Mouse (Mus musculus) naive thymus-derived CD4-positive, alpha-beta T cell, adult 5 months (primary cell): ENCODE measurements around the gene Lrrn4cl. TPM values are rescaled to one million over a fixed set of nuclear protein-coding genes. Genes with fewer than 3 reads are reported as not detected.

Source experiments
- polyA plus RNA-seq: library from polyadenylated mRNA; unstranded; fragments of 100-300 nt; shearing (Covaris generic); gene quantifications from one replicate; pipeline ENCODE4 v1.2.1, GENCODE M21; 2017

Gene Lrrn4cl
- not detected for polyA plus RNA-seq

DNA sequence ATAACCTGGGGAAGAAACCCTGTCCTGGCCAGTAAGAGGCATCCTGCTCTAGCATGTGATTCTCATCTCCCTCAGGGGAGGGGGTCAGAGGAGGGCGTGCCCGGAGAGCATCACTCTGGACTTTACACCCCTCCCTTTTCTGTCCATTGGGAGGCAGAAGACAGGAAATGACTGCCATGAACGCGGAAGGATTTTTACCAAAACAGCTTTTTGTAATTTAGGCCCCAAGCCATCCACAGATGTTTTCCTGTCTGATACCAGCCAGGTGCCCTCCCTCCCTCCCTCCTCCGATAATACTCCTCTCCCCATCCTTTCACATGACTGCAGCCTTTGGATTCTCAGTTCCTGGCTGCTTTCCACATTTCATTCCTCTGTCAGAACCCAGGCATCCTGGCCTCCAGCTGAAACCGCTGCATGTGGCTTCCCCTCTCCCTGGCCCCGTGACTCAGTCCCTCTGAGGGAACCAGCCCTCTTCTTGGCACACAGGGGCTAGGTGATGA is at the start of gene Lrrn4cl:
Gene Lrrn4cl, plus strand, starts transcription at position 367 of the 500 bp plus-strand sequence.

DNA sequence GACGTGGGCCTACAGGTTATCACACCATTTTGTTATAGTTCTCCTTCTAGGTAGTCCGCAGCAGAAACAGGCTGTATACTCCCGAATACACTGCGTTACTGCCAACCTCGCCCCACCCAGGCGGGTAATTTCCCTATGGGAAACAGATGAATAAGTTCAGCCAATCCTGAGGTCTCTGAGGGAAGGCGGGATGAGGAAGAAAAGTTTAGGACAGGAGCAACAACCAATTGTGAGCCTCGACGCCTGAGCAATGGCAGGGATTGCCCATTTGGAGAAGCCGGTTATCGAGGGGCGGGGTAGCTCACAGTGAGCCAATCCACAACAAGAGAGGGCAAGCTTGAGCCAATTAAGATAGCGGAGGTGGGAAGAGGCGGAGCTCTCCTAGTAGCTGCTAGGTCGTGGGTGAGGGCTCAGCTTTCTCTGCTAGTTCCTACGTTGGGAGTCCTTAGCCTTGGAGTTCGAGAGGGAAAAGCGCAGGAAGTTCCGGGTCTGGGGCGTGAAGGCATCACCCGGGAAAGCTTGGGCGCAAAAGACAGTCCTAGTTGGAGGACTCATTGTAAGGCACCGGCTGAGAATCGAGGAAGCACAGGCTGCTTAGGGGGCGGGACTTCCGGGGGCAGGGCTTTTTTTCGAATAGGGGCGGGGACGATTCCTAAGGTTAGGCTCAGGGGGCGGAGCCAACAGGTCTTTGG is 48.3 kb upstream of the Lrrn4cl start, which contains the start of gene Zbtb3:
Gene Zbtb3, plus strand, starts transcription at position 426 of the 692 bp plus-strand sequence.

DNA sequence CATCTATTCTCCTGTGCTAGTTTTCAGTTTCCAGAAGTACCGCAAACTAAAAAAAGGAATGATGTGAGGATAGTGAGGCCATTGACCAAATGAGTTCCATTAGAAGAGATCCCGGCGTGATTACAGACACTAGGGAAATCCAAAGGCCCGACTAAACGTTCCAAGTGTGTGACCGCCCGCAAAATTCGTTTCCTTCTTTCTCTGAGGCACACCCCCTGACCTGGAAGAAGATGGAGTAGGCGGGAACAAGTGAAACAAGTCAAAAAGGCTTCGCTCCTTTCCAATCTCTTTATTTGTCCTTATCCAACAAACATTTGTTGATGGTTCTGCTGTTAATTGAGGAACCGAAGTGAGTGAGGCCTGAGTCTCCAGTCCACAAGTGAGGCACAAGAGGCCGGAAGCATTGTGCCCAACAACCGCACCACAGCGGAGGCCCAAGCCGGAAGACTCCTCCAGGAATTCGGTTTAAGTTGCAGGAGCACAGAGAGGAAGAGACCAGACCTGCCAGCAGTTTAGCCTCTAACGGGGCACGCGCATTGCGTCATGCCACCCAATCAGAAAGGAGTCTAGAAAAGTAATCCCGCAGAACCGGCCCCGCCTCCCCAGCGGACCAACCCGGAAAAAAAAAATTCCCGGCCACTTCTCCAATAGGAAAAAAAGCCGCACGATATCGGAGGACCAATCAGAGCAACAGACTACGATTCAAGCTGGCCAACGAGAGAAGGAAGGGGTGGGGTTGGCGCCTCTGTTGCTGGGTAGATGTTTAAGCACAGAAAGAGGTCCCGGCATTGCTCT is 31.6 kb upstream of the Lrrn4cl start, which contains the start of gene Ttc9c:
Gene Ttc9c, minus strand, starts transcription at position 533 of the 795 bp plus-strand sequence.

DNA sequence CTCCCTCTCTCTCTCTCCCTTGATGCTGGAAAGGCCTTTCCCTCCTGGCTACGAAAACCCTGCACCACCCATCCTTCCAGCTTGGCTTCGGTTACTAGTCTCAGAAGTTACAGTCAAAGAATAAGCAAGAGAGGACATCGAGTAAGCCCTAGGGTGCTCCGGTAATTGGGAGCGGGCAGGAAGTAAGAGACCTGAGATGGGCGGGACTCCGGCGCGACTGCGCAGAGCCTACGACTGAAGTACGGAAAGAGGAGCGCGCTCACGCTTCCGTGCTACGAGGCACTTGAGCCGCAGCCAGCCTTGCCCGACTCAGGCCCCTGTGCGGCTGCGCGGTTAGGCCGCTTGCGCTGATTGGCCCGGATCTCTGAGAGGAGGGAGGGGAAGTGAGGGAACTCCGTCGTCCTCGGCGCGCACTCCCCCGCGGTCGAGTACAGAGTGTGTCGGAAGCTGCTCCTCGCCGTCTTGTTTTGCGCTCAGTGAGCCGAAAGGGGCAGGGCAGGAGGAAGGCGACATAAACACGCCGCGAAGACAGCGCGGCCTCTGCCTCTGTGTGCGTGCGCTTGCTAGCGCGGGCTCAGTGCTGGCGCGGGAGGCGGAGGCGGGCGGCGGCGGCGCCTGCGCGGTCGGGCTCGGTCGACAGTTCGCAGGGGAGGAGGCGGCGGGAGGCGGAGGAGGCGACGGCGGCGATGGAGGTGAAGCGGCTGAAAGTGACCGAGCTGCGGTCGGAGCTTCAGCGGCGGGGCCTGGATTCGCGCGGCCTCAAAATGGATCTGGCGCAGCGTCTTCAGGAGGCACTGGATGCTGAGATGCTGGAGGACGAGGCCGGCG is 30.8 kb upstream of the Lrrn4cl start, which contains the start of gene Hnrnpul2:
Gene Hnrnpul2, plus strand, starts transcription at position 415 of the 828 bp plus-strand sequence.

DNA sequence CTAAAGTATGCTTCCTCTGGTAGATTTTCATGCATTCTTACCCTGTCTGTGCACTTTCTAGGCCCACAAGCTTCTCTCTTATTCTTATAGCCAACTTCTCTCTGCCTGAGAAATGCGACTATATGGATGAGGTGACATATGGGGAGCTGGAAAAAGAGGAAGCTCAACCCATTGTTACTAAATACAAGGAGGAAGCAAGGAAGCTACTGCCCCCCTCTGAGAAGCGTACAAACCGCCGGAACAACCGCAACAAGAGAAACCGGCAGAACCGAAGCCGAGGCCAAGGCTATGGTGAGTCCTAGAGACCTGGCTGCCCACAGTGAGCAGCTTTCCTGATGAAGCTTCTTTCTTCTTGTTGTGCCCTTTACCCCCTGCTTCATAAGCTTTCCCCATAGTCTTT is 20.9 kb upstream of the Lrrn4cl start, which contains the start of gene AC129217.1:
Gene AC129217.1, plus strand, starts transcription at position 114 of the 400 bp plus-strand sequence.

DNA sequence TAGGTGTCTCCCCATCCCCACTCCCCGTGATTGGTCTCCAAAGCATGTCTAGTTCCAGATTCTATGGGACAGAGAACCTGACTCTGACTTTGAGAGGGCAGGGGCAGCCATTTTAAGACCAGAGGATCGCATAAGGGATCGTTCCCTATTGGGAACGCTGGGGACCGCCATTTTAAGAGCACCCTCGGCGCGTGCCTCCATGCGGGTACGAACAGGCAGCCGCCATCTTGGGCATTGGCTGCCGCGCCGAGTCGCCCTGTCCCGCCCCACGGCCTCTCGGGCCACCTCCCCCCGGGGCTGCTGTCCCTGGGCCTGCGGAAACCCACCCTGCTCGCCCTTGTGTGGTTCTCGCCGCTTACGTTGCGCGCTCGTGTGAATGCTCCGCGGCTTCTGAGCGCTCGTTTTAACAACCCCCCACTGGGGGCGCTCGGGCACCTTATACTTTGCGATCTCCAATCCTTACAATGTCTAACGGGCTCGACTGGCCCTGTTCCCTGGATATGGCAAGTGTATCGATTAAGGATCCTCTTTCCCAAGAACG is 13.2 kb upstream of the Lrrn4cl start, which contains the start of gene Bscl2:
Gene Bscl2, plus strand, starts transcription at position 217 of the 541 bp plus-strand sequence.

DNA sequence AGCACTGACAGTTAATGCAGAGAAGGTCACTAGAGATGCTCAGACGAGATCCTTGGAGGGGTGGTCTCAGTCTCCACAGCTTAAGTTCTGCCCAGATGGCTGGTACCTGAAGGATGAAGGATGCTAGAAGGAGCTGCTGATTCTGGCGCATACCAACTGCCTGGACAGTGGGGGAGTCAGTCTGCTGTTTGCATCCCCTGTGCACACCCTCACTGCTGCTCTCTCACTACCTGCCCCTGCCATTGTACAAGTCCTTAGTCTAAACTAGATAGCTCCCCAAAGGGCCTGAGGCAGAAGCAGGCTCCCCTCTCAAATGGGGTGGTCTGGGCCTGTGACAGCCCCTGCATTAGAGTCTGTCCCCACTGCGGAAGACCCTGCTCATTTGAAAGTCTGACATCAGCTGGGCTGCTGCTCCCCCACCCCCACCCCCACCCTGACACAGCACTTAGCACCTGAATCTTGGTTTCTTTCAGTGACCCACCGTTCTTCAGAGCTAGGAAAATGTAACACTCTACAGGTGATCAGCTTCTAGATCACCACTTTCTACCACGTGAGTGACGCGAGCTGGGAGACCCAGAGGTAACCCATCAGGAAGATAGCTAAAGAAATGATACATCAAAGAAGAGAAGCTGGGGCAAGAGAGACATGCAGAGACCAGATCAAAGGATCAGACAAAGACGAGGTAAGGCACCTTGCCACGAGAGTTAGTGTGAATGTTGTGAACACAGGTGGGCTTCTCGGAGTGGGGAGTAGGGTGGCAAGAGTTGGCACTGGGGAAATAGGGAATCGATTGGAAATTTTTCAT is 11.3 kb upstream of the Lrrn4cl start, which contains the start of gene Gng3:
Gene Gng3, minus strand, starts transcription at position 92 of the 805 bp plus-strand sequence.

DNA sequence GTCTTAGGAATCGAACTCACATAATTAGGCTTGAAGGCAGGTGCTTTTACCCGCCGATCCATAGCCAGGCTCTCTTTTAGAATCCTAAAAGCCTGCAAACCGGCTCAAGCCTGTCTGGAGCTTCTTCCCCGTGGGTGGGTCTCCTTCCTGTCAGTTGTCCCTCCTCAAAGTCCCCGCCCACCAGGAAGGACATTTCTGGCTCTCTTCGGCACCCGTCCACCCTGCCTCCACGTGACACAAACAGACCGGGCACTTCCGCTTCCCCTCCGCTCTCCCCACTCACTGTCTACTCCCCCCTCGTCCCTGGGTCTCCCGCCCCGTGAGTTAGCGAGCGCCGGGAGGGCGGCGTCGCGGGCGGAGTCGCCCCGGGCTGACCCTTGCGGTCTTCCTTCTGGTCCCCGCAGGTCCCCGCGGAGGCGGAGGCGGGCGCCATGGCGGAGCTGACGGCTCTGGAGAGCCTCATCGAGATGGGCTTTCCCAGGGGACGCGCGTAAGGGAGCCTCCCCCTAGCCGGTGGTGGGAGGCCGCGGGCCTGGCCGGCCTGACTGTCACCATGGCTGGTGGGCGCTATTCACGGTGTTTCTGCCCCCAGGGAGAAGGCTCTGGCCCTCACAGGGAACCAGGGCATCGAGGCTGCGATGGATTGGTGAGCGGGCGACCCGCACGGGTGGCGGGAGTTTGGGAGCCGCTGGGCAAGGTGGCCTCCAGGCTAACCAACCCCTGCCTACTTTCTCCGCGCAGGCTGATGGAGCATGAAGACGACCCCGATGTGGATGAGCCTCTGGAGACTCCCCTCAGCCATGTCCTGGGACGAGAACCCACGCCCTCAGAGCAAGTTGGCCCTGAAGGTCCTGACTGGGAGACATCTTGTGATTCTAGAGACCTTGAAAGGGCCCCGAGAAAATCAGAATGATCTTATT is 21.0 kb downstream of the Lrrn4cl start, which contains the start of gene Ubxn1:
Gene Ubxn1, plus strand, starts transcription at position 230 of the 920 bp plus-strand sequence.

DNA sequence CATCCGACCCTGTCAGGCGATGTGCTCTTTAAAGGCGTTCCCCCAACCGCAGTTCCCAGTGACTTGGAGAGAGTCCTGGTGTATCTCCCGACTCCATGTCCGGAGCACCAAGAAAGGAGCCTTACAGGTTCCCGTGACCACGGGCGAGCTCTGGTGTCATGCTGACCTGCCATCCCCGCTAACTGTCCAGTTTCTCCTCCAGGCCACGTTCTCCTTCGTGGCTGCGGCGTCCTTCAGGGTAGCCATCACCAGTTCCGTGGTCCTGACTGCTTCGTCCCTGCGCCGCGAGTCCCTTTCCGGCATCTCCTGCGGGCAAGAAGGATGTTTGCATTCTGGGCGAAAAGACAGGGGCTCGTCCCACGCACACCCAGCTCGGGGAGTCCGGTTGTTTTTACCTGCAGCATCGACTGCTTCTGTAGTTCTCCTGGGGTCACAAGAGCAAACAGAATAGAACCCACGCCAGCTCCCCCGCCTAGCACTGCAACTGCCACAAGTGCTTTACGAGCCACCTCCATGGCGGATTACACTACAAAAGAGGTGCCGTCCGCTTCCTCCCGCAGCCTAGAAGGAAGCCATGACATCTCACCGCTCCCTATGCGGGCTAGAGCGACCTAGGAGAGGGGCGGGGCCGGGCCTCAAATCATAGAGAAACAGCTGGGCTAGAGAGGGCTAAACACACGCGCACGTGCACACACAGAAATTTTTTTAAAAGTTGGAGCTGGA is 29.9 kb downstream of the Lrrn4cl start, which contains the start of gene Uqcc3:
Gene Uqcc3, minus strand, starts transcription at position 613 of the 723 bp plus-strand sequence.

DNA sequence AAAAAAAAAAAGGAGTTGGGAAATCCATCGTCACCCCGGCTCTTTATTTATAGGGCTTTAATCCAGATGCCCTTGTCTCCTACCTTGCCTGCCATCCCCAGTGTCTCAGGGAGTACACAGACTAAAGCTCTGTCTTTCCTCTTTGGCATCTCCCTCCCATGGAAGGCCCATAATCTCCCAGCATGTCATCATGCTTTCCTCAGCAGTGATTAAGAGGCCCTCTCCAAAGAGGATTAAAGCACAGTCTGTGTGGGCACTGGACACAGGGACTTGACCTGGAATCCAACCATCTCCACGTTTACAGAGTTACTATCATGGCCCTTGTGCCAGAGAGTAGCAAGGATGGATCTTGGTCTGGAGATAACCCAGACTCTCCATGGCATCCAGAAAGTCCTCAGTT is 33.0 kb downstream of the Lrrn4cl start, which contains the start of the genes Lbhd1 and Gm49403:
Gene Lbhd1, plus strand, starts transcription at position 117 of the 400 bp plus-strand sequence.
Gene Gm49403, plus strand, starts transcription at position 315 of the 400 bp plus-strand sequence.

DNA sequence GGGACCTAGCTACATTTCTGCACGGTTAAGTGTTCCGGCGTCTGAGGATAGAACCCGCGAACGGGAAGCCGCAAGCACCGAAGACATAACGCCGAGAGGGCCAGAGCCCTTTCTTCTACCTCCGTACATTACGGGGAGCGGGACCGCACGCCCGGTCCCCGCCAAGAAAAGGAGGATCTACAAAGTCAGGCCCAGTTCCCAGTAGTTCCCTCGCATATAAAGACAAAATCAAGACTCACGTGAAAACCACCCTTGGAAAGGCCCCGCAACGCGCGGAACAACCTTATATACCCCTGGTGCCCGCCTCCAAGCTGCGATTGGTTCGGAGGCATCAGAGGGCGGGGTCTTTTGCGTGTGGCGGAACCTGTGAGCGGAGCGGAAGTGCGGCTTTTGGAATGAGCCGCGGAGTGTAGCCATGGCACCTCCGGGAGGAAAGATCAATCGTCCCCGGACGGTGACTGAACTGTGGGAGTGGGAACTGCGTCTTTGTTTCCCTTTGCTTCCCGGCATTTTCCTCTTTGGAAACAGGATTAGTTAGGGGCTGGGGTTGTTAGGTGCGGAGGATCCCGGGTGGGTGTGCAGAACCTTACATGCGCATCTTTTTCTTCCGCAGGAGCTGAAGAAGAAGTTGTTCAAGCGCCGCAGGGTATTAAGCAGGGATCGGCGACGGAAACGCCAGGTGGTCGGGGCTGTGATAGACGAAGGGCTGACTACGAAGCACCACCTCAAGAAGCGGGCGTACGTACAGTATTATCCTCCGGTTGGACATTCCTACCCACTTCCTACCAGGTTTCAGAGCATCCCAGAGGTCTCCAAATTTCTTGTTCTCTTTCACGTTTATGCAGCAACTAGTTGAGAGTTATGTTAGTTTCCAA is 38.2 kb downstream of the Lrrn4cl start, which contains the start of the genes 1810009A15Rik and Gm49416:
Gene 1810009A15Rik, plus strand, starts transcription at position 343 of the 875 bp plus-strand sequence.
Gene Gm49416, plus strand, starts transcription at position 416 of the 875 bp plus-strand sequence.

DNA sequence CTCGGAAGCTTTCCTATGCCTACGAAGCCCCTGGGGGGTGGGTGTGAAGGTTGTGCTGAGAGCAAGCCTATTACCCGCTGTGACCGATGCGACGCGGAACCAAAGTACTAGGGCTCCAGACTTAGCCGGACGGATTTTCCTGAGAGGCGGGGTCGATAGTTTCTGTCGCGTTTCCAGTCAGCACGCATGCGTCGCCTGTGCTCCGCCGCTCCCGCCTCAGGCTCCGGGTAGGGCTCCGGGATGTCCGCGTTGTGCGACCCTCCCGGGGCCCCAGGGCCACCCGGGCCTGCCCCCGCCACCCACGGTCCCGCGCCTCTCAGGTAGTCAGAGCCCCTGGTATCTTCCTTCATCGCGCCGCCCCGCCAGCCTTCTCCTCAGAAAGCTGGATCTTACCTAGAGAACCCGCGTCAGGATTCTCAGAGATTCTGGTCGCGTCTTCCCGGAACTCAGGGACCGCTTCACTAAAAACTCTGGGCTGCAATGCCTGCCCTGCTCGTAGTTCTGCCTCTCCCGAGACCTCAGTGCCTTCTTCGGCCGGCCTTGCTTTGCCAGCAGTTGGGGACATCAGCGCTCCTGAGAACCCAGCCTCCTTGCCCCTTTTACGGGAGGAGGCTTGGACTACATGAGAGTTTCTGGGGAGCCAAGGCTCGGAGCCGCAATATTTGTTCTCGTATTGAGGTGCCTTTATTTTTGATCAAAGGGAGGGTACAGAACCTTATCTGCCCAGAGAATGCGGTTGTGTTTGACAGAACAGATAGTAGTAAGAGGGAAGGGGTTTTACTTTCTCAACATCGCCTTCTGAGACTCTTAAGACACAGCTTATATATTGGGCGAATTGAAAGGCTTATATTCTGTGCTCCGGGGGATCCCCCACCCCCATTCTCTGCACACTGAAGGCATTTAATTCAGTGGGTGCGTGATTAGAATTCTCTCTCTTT is 42.5 kb downstream of the Lrrn4cl start, which contains the start of gene Ints5:
Gene Ints5, plus strand, starts transcription at position 177 of the 938 bp plus-strand sequence.

DNA sequence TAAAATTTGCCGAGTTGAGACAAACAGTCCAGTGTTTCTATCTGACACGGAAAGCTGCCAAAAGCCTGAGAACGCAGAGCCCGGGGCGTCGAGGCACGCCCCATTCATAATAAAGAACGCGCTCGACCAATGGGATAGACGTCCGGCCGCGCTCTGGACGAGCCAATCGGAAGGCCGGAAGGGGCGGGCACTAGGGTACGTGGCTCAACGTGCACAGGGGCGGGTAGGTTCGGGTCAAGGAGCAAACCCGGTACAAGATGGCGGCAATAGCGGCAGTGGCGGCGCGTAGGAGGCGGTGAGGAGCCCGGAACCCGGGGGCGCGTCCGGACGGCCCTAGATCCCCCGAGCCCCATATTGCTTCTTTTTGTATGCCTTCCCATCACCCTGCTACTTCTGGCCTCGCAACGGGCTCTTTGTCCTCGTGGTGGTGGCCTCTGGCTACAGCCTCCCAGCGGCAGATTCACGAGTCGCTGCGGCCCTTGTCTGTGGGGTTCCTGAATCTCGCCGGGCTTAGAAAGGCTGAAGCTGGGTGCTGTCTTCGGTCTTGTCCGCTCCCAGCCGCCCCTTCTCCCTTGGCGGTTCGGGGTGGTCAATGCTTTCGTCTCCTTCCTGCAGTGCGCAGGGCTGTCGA is 47.4 kb downstream of the Lrrn4cl start, which contains the start of gene Ganab:
Gene Ganab, plus strand, starts transcription at position 207 of the 631 bp plus-strand sequence.

